Mouse (Mus musculus) myocyte (in vitro differentiated cells): Measurements from ENCODE around the gene Vmn2r29.
"Not testable (repeated sequence)": the region's sequence is repeated elsewhere in the genome, so short reads cannot be mapped to it uniquely, and the experiment has no call there.

Source experiments
- CEBPB ChIP-seq: IDR thresholded peaks from 2 replicates; pipeline ENCODE4 v1.6.1; 2011; ENCODE audit warnings: mild to moderate bottlenecking, moderate library complexity; ENCODE audit not compliant: poor library complexity, insufficient read depth, severe bottlenecking
- E2F4 ChIP-seq: IDR thresholded peaks from one replicate; pipeline ENCODE4 v1.6.1; 2011; ENCODE audit warnings: mild to moderate bottlenecking, control low read depth, moderate library complexity; ENCODE audit not compliant: insufficient read depth
- MAX ChIP-seq: IDR thresholded peaks from one replicate; pipeline ENCODE4 v1.6.1; 2011; ENCODE audit warnings: low read depth, mild to moderate bottlenecking, control low read depth
- MYOD1 ChIP-seq, 3 experiments: IDR thresholded peaks; one replicate each; pipeline ENCODE4 v1.6.1; 2011; ENCODE audit warnings: control low read depth in 2 of 3, low read depth in 2 of 3, mild to moderate bottlenecking in 2 of 3, moderate library complexity in 1 of 3; ENCODE audit not compliant: insufficient read length in 2 of 3, control insufficient read depth in 1 of 3
- MYOG ChIP-seq, 3 experiments: IDR thresholded peaks; one replicate each; pipeline ENCODE4 v1.6.1; 2011; ENCODE audit warnings: control low read depth in 2 of 3, low read depth in 2 of 3, mild to moderate bottlenecking in 2 of 3; ENCODE audit not compliant: insufficient read length in 2 of 3, control insufficient read depth in 1 of 3, insufficient read depth in 1 of 3
- POLR2A ChIP-seq: IDR thresholded peaks from one replicate; pipeline ENCODE4 v1.6.1; 2011; ENCODE audit warnings: low read depth, mild to moderate bottlenecking, control low read depth, moderate library complexity; ENCODE audit not compliant: insufficient read length
- SRF ChIP-seq: IDR thresholded peaks from one replicate; pipeline ENCODE4 v1.6.1; 2011; ENCODE audit warnings: low read depth; ENCODE audit not compliant: control insufficient read depth, insufficient read length
- TCF12 ChIP-seq: IDR thresholded peaks from one replicate; pipeline ENCODE4 v1.6.1; 2011; ENCODE audit warnings: mild to moderate bottlenecking, control low read depth; ENCODE audit not compliant: poor library complexity, insufficient read depth, severe bottlenecking
- TCF3 ChIP-seq: IDR thresholded peaks from one replicate; pipeline ENCODE4 v1.6.1; 2011; ENCODE audit warnings: low read depth, control low read depth; ENCODE audit not compliant: insufficient read length
- USF1 ChIP-seq: IDR thresholded peaks from one replicate; pipeline ENCODE4 v1.6.1; 2011; ENCODE audit warnings: low read depth, mild to moderate bottlenecking, control low read depth, moderate library complexity

DNA sequence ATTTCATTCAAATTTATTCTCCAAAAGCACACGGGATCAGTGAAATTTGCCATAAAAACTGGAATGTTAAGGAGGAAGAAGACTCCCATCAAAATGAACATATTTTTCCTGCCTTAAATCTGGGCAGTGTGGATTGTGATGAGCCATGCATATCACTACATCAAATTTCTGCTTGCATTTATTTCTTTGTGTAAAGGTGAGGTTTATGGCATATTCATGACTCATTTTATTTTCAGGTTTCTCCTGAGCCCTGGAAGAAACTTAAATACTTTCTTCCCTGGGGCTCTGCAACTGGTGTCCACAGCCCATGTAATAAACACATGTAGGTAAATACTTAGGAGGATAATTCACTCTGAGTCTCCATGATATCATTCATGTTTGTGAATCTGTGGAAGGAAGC is at the start of gene Vmn2r29:
- TF ChIP-seq MAX; MYOG (IDR thresholded peaks at IDR 0.05; ENCODE audit: control insufficient read depth in 1 of 3, insufficient read depth in 1 of 3, insufficient read length in 2 of 3, low read depth in 2 of 3); USF1; TCF12; POLR2A; CEBPB; E2F4; MYOD1 (IDR thresholded peaks at IDR 0.05; ENCODE audit: control insufficient read depth in 1 of 3, insufficient read length in 2 of 3, low read depth in 2 of 3); SRF; TCF3: not testable (repeated sequence)
